Mouse (Mus musculus) gastrocnemius, postnatal 10 days (tissue): ENCODE results near the gene Tead1. TPM values are rescaled to one million over a fixed set of nuclear protein-coding genes. Genes with fewer than 3 reads are reported as not detected.

Experiments
- DNase-seq: peaks from one replicate; pipeline ENCODE4 v3.0.0; 2021; ENCODE audit warnings: mixed read lengths
- total RNA-seq, 2 experiments: library from RNA; stranded (reverse); gene quantifications; 2 replicates each; pipeline ENCODE4 v1.2.3; 2021

The Tead1 gene
- total RNA-seq, 2 experiments from 2014 or later, result 124 to 136 TPM

DNA sequence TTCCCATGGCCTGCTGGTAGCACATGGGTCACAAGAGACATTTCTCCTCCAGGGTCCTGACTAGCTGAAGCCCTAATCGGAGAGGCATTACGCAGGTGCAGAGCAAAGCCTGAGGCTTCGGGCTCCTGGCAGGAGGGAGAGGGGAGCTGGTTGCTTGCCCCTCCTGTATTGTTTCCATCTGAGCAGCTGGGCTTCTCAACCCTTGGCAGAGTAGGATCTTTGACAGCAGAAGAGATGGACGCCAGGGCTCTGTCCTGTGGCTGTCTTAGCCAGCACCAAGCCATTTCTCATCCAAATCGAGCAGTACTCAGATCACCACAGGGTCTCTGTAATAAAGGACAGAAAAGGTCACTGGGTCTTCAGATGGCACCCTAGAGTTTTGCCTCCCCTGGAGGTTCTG lies 97.6 kb downstream of the Tead1 start:
- DNase-seq, result no peak

DNA sequence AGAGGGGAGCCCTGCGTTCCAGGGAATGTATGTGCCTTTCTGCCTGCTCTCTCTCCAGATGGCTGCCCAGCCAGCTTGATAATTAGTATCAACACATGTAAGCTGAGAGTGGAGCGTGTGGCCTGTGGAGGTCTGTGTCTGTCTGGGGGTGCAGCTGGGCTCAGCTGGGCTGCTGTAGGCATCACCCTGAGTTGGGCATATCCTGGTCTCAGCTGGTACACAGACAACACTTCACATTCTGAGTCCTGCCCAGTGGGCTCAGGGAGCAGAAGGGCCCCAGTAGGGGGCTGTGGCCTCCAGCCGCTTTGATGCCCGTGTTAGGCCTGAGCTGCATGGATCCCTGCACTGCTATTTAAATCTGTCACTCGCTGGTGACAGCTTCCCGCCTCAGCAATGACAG lies 100.5 kb downstream of the Tead1 start:
- no peak for DNase-seq

DNA sequence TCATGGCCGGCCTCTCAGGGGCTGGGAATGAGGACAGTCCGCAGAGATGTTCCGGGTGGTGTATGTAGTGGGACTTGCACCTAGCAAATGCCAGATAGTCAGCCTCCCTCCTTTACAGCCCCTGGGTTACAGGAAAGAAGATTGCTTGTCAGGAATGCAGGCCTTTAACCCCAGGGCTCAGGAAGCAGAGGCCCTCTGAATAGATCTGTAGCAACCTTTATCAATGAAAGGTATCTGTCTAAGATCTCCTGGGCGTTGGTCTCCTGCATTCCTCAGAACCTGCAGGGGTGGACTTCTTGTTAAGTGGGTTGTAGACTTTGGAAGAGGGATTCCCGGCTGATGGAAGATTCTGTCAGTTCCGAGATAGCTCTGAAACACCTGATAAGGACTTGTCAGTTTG lies 101.8 kb downstream of the Tead1 start:
- no peak for DNase-seq

GRCm38 (mm10) chr7:112781987-112782386 lies 102.9 kb downstream of the Tead1 start:
- no peak for DNase-seq

GRCm38 (mm10) chr7:112784278-112784677 lies 105.2 kb downstream of the Tead1 start:
- no peak for DNase-seq

DNA sequence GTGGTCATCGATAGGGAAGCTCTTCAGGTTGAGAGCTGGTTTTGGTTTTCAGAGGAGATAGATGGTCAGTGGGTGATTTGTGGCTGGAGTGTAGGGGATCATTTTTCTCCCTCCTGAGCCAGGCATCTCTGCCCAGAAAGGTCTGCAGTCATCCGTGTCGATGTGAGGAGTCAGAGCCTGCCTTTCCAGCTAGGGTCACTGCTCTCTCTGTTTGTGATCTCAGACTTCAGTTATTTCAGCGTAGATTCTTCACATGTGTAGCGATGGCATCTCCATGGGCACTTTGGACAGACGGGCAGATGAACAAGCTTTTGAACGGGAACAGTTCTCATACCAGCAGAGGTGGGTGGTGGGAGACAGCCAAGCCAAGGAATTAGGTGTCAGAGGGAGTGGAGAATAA lies 106.2 kb downstream of the Tead1 start:
- DNase-seq, result no peak

GRCm38 (mm10) chr7:112786556-112787225 lies 107.6 kb downstream of the Tead1 start:
- no peak for DNase-seq

GRCm38 (mm10) chr7:112787281-112787680 lies 108.2 kb downstream of the Tead1 start:
- no peak for DNase-seq

GRCm38 (mm10) chr7:112788321-112788751 lies 109.2 kb downstream of the Tead1 start:
- no peak for DNase-seq

DNA sequence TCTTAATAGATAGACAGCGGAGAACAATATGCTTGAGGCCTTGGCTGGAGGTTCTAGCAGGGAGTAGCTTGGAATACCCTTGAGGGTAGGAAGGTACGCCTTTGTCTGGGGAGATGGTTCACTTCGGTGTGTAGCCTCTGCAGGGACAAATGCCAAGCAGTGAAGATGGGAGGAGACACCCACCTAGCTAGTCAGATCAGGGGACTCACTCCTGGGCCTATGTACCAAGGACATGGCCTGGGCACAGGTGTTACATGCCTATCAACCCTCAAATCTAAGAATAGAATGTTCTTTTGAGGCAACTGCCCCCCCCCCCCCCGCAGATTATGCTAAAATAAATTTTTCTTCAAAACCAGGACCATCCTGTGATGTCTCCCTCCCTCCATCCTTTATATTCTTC lies 110.6 kb downstream of the Tead1 start:
- DNase-seq, result no peak

- DNase-seq, result no peak
Measured at GRCm38 (mm10) chr7:112790334-112790733, 111.2 kb downstream of the Tead1 start.

GRCm38 (mm10) chr7:112792679-112793078 lies 113.6 kb downstream of the Tead1 start:
- no peak for DNase-seq

DNA sequence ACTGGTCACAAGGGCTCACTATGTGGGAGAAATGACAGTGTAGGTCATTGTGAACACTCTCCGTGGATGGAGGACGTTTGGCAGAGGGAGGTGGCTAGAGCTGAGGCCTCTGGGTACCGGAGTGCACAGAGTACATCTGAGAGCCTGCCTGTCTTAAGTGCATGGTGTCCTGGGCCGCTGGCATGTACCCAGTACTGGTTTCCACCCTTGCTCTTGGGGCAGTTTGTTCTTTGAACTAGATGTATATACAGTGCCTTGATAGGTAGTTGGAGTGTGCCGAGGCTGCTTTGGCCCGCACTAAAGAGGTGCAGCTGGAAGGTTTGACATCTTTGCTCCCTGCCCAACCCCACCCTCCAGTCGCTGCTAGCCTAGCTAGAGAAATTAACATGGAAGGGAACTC lies 114.8 kb downstream of the Tead1 start:
- no peak for DNase-seq

GRCm38 (mm10) chr7:112794481-112794880 lies 115.4 kb downstream of the Tead1 start:
- DNase-seq, result no peak

DNA sequence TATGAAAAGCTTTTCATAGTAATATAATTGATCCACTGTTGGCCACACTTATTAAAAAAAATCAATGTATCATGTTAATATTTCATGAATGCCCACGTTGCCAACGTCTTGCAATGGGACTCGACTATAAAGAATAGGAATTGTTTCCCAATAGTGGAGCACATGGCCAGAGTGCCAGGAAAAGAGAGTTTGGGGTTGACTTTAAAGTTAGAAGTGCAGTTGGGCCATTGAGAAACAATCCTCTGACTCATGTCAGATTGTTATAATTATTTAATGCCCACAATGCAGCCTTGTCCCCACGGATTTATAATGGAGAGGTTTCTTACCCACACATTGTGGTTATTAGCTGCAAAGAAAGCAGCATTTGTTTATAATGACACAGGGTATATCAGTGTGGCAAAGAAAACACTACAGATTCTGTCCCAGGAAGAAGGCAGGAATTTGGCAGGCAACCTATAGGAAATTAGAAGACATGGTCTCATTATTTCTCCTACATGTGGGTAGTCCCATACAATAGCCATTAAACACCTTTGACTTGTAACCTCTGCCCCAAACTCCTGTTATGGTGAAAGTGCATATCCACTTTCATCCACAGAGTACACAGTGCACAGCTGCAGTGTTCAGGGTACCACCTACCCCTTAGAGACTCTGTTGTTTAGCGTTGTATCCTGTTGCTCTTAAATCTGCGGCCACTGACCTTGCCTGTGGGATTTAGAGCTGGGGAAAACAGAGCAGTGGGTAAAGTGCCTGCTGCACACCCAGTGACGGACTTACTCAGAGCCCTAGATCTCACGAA lies 118.6 kb downstream of the Tead1 start:
- DNase-seq, result no peak

GRCm38 (mm10) chr7:112801706-112802105 lies 122.6 kb downstream of the Tead1 start:
- no peak for DNase-seq

DNA sequence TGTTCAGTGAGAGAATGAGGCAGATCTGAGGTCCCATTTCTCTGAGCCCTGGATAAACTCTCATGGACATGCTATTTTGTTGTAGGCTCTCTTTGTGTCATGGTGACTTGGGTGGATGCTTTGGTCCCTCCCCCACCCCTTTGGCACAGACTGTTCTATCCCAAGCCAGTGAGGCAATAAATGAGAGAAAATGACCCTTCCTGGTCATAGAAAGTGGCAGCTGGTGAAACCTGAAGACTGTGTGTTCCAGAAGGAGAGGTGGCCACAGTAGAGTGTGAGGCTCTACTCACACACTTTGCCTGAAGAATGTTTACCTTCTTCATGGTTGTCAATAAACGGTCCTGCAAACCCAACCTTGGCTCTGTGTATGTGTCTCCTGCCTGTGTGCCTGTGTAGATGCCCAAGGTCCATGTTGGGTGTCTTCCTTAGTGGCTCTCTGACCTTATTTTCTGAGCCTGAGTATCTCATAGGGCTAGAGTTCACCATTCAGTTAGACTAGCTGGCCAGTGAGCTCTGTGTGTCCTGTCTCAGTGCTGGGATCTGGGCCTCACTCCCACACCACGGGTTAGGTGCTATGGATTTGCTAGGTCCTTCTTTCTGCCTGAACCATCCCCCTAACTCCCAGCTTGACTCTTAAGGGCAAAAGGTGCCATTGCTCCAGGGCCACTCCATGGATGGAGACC lies 127.7 kb downstream of the Tead1 start:
- no peak for DNase-seq

DNA sequence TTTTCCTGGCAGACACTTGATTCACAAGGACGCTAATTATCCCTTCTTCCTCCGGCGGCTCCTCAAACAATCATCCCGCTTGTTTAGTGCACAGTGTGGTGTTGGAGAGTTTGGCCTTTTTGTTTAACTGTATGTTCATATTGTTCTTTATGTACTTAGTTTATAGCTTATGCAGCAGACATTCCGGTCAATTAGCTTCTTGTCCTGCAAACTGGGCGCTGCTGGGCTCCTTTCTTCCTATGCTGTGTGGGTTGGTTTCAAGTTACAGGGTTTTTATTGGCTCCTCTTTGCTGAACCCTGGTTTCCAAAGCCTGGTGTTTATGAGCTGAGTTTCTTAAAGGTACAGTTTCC lies 128.3 kb downstream of the Tead1 start:
- no peak for DNase-seq

DNA sequence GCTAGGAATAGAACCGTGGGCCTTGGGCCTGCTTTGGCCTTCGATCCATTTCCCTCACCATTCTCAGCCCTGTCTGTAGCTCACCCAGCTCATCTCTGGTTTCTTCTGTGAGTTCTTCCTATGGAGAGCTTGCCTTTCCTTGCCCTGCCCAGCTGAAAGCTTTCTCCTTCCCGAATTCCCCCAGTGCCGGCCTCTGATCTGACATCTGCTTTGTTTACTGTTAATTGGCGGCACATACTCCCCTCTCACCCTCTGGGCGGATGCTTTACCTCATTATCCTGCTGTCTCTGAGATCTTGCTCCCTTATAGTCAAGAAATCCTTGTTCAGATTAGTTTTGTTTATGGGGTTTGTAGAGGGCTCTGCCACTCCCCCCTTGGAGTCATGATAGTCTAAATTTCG lies 131.6 kb downstream of the Tead1 start:
- DNase-seq, result no peak

DNA sequence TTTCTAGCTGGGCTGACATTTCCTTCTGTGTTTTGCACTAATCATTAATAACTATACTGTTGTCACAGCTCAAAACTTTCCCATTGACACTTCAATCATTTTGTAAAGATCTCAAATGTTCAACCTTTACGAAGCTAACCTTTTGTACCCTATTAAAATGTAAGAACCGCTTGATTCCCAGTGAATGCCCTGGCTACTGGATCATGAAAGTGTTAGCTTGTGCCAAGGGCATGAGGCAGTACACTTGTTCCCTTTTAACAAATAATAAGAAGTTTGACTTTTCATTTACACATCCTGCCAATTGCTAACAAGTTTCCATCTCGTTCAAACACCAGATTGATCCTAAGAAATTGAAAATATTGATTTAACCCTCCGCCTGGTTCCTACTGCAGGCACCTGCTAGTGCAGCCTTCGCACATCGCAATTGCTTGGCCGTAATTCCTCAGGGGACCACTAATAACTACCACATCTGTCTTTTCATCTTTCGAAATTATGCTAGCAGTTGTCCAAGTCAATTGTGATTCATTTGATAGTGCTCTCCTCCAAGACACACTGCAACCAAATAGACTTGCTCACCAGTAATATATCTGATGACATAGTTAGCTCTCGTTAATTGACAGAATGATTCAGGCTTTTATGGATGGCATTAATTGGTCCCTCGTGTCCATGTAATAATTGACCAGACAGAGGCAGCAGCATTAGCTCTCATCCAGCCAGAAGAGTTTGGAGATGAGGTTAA lies 133.1 kb downstream of the Tead1 start:
- no peak for DNase-seq

- DNase-seq, result no peak
Measured at GRCm38 (mm10) chr7:112813163-112813562, 134.0 kb downstream of the Tead1 start.

GRCm38 (mm10) chr7:112813731-112814306 lies 134.7 kb downstream of the Tead1 start:
- no peak for DNase-seq
